Mouse (Mus musculus): ENCODE results near the gene Hivep2.

The Hivep2 gene

DNA sequence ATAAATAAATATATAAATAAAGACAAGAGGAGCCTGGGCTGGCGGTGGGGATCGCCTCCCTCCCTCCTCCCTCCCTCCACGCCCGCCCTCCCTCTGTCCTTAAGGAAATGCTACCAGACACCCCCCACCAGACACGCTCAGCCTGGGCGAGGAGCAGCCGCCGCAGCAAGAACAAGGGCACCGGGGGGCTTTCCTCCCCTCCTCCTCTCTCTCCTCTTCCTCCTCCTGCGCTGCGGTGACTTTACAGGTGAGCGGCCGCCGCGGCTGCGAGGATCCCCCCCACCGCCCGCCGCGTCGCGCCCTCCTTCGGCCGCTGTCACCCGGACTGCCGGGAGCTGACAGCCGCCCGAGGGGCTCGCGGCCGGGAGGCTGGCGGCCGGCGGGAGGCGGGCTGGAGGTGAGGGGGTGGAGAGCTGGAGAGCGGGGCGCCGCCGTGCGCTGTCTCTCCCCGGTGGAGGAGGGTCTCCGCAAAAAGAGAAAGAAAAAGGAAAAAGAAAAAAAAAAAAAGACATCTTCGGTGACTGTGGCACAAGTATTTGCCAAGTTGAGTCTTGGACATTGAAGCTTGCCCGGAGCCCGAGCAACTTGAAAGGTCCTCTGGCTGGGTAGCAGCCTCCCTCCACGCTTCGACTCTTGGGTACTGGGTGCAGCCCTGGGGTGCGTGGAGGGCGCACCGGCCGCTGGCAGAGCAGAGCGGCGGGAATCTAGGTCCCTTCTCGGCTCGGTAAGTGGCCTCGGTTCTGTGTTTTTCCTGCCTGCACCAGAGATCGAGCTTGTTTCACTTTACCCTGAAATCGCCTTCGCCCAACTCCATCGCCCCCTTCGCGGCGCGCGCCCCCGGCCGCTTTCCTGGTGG is at the start of gene Hivep2:
Gene Hivep2 (plus strand): TSS at position 102 of the 856 bp plus-strand sequence.
- peak; percentile 64 to 75 for DNase-seq

- peak; percentile 68 to 84 for DNase-seq
These were observed 49.1 kb upstream of the Hivep2 start for GRCm38 (mm10) chr10:13916645-13917342.

DNA sequence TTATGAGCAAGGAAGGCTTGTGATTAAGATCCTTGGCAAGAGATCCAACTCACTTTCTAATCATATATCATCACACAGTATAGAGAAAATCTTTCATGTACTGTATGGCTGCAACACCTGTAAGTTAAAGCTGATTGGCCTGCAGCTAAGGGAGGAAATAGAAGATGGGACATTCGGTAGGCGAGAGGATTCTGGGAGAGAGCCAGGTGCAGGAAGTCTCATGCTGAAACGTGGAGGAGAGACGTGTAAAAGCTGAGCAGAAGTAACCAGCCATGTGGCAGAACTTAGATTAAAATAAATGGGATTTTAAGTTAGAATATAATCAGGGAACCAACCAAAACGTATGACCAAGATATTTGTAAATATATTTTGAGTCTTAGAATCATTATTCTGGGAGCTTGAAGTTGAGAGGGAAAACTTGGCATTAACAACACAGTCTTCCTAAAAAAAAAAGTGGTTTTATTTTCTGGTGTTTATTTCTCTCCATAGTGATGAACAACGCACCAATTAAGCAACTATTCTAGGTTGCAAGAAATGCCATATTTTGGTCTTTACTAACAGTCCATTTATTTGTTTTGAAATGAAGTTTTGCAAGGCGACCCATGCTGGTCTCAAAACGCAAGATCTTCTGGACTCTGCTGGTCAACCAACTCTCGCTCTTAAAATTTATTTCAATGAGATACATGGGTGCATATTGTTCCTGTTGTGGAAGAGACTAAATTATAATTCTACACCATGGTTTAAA is 44.1 kb upstream of the Hivep2 start:
- no peak for DNase-seq

DNA sequence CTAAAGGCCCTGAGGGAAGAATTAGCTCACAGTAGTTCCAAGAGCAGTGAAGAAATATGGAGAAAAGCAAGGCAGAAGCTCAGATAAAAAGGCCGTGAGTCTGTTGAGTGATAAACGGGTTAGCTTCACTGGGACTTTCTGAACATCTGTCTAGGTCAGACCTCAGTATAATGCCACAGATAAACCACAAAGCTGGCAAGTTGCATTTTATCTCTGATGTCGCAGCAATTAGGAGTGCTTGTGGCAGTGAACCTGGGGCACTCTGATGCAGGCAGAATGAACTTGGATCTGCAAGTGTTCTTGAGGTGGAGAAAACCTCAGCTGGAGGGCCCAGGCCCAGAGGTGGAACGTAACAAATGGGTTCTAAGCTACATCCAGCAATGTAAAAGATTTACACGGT is 36.6 kb upstream of the Hivep2 start:
- no peak for DNase-seq

DNA sequence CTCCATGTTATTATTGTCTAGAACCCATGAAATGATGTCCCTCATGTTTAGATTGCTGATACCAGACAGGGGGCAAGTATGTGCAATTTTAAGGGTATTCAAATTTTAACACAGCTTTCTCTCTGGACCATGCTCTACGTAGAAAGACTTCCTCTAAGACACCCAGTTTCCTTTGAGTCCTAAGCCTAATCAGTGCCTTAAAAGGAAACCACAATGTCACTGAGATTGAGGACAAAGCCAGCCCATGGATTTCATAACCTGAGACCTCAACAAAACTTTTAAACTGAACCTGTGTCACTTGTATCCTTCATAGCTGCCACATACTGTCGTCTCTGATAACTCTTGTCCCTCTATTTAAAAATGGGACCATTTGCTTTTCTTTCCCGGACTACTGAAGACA is 33.7 kb upstream of the Hivep2 start:
- DNase-seq: no peak

GRCm38 (mm10) chr10:13933320-13933719 is 32.6 kb upstream of the Hivep2 start:
- DNase-seq: no peak

DNA sequence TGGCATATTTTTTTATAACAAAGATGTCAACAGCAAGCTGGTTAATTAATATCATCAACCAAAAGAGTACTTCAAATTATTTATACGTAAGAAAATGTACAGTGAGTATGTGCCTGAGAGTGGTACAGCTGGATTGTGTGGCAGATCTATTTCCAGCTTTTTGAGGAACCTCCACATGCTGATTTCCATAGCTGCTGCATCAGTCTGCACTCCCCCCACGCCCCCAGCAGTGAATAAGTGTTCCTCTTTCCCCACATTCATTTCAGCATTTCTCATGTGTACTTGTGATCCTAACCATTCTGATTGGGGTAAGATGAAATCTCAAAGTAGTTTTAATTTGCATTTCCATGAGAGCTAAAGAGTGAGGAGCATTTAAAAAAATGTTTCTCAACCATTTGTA is 30.2 kb upstream of the Hivep2 start:
- DNase-seq: no peak

GRCm38 (mm10) chr10:13941406-13941805 is 24.5 kb upstream of the Hivep2 start:
- DNase-seq: no peak

- DNase-seq: peak; percentile 8 to 47
These were observed 22.2 kb upstream of the Hivep2 start for GRCm38 (mm10) chr10:13943706-13944105.

- peak in 1 of 2 experiments; percentile 8 for DNase-seq
These were observed 19.4 kb upstream of the Hivep2 start for GRCm38 (mm10) chr10:13946498-13946897.

- no peak for DNase-seq
These were observed 2.9 kb upstream of the Hivep2 start for GRCm38 (mm10) chr10:13962965-13963364.

GRCm38 (mm10) chr10:13963908-13964500 is 1.9 kb upstream of the Hivep2 start:
- no peak for DNase-seq

GRCm38 (mm10) chr10:13964501-13965281 is 1.2 kb upstream of the Hivep2 start:
- peak; percentile 91 to 95 for DNase-seq

GRCm38 (mm10) chr10:13965316-13965973 is 430 bp upstream of the Hivep2 start:
- DNase-seq: peak; percentile 92 to 94

DNA sequence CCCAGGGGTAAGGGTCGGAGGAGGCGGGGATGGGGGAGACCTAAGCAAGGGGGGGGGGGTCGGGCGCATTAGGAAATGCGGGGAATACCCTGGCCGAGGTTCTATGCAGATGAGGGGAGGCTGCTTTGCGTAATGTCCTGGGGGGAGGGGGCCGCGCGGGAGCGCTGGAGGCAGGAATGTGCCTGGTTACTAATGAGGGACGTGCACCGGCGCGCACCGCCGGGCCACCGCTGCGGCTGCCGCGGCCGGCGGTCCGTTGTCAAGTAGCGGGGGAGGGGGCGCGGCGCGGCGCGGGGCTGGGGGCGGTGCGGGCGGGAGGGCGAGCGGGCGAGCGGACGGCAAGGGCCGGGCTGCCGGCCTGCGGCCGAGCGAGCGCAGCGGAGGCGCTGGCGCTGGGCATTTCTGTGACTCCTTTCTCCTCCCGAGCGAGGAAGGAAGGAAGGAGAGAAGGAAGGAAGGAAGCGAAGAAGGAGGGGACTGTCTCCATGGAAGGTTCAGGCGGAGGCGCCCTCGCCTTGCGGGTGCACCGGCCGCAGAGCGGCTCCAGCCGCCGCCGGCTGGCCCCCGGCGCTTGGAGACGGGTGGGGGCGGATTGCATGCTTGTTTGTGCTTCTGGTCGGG is 1.1 kb downstream of the Hivep2 start:
- DNase-seq: peak; percentile 79 to 86

GRCm38 (mm10) chr10:13967451-13968233 is 1.8 kb downstream of the Hivep2 start:
- peak; percentile 89 to 93 for DNase-seq

DNA sequence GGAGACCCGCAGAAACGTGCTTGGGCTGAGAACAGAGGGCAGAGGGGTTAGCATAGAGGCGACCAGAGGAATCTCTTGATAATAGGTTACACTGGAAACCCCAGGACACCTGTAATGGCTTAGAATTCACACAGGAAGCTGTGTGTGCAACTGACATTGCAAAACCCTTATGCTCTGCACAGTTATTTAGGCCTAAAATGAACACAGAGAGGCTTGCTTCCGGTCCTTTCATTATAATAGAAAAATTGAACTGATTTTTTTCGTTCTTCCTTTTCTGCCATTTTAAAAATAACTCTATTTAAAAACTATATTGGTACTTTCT is 2.3 kb downstream of the Hivep2 start:
- no peak for DNase-seq

DNA sequence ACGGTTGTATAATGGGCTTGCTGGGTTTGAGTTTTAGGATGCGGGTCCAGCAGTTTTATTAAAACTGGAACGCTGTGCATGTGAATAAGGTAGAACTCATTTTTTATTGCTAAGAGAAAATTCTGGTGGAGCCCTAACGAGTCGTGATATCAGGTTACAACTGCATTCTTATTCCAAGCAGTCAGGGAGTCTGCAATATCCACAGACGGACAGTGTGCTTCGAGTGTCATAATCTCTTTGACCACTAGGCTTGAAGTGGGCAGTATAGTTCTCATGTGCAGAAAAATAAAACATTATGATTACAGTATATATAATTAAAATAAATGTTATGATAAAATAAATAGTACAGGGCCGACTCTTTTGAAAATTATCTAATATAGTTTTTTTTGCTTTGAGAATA is 3.1 kb downstream of the Hivep2 start:
- peak in 1 of 2 experiments; percentile 53 for DNase-seq

DNA sequence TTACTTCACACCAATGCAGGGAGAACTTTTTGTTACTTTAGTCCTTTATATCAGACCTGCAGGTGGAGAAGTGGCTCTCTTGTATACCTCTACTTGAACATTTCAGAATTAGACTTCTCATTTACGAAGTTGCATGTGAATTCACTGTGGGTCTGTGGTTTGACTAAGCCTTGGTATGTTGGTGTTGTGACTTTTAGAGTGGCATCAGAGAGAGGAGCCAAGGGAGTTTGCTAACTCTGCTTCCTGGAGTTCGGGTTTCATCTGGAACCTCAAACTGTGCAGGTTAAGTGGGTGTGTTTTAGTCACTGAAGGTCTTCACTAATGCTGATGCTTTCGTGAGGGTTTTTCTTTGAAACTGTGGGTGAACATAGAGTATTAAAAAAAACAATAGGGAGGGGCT is 4.4 kb downstream of the Hivep2 start:
- DNase-seq: no peak

GRCm38 (mm10) chr10:13971268-13971667 is 5.4 kb downstream of the Hivep2 start:
- no peak for DNase-seq
